Mouse (Mus musculus): ENCODE results near the gene Gm42421.

The Gm42421 gene

DNA sequence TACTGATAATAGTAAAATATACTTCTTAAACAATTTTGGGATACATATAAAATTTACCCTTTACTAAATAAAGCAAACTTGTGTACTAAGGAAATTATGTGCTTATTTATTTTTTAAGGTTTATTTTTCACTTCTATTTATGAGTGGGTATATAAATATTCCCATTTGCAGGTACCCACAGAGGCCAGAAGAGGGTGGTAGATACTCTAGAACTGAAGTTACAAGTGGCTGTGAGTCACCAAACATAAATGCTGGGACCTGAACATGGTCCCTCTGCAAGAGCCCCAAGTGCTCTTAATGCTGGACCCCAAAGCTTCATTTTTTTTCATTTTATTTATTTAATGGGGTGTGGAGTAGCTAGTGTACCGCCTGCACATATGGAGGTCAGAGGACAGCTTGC lies 5.9 kb downstream of the Gm42421 start:
- in situ Hi-C loops (cut with MboI; ENCODE audit: low sequenced_read_pairs): no loop called here

DNA sequence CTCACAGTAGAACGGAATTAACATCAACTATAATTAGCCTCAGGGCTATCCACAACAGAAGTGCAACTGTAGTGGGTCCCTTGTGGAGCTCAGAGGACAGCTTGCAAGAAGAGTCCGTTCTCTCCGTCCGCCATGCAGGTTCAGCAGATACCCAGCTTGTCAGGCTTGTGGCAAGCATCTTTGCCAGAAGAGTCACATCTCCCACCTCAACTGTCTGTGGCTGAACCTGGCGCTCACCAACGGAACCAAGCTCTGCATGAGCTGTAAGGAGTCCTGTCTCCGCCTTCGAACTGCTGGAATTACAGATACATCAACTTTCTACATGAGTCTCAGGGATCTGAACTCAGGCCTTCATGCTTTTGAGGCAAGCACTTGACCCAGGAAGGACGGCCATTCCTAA lies 8.2 kb downstream of the Gm42421 start:
- in situ Hi-C loops (cut with MboI; ENCODE audit: low sequenced_read_pairs): no loop called here

DNA sequence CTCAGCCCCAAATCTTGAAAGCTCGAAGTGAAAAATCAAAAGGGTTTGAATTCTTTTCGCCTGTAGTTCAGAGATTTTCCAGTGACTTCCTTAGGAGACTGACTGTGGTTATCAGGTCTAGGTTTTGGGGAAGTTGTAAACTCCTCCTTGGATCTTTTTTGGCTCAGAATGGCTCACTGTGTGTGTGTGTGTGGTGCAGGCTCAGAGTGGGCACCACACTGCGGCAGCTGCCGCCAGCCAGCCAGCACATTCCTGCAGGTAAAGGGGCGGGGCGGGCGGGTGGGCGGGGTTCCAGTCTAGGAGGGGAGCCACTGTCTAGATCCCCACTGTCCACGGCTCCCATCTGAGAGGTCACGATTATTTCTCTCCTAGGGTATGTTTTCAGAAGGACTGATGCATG lies 13.6 kb downstream of the Gm42421 start:
- in situ Hi-C loops (cut with MboI; ENCODE audit: low sequenced_read_pairs): no loop called here

DNA sequence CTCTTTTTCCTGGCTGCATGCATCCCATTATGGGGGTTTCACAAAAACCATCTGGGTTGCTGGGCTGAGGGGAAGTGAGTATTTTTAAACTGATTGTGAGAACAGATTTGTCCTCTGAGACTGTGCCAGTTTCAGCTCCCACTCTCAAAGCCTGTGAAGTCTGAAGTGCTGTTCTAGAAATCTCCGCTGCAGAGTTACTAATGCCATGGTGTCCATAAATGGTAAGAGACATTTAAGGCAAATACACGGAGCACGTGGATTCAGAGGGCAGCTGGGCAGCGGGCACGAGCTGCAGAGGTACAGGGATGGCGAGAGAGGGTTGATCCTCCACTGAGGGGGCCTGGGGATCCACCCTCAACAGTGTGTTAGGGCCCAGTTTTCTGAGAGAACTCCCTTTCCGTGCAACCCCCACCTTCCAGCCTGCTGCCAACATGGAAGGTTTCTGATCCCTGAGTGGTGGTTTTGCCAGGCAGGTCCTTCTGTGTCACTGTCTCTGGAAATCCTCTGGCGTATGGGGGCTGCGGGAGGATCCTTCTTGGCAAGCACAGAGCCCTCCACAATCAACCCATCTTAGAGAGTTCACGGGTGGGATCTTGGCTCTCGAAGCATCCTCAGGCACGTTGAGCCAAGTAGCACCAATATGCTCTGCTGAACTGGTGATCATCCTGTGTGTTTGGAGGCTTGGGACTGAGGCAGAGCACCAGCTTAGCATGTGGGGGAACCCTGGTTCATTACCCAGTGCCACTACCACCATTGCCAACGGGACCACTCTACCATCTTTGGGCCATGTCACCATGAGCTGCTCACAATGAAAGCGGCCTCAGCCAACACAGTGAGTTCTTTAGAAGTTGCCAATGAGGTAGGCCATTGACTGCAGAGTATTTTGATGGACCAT lies 15.5 kb downstream of the Gm42421 start:
- in situ Hi-C loops (cut with MboI; ENCODE audit: low sequenced_read_pairs): no loop called here

DNA sequence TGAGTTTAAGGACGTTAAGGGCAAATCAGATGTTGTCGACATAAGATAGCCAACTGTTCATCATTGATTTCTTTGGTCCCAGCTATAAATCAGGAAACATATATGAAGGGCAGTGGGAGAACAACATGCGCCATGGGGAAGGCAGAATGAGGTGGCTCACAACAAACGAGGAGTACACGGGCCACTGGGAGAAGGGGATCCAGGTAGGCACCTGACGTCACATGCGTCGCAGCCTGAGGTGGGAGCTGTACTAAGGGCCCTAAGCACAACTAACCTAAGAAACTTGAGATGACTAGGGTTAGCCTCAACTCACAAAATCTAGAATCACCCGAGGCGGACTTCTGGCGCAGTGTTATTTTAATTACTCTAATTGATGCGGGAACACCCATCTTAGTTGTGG lies 20.4 kb downstream of the Gm42421 start:
- in situ Hi-C loops (cut with MboI; ENCODE audit: low sequenced_read_pairs): no loop called here

- in situ Hi-C loops (cut with MboI; ENCODE audit: low sequenced_read_pairs): no loop called here
Observed at GRCm38 (mm10) chr5:143950016-143950415, 22.0 kb downstream of the Gm42421 start.

- in situ Hi-C loops (cut with MboI; ENCODE audit: low sequenced_read_pairs): no loop called here
Observed at GRCm38 (mm10) chr5:143957101-143957500, 29.1 kb downstream of the Gm42421 start.

DNA sequence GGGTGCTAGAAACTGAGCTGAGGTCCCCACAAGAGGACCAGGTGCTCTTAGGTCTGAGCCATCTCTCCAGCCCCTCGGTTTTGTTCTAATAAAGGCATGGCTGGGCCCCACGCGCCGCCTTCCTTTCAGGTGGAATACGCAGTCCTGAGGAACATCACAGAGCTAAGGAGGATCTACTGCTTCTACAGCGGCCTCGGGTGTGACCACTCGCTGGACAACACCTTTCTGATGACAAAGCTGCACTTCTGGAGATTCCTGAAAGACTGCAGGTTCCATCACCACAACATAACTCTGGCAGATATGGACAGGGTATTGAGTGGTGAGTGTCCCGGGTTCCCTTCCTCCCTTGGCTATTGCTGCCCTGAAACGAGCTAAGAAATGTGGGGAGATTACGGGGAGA lies 31.6 kb downstream of the Gm42421 start:
- in situ Hi-C loops (cut with MboI; ENCODE audit: low sequenced_read_pairs): no loop called here

DNA sequence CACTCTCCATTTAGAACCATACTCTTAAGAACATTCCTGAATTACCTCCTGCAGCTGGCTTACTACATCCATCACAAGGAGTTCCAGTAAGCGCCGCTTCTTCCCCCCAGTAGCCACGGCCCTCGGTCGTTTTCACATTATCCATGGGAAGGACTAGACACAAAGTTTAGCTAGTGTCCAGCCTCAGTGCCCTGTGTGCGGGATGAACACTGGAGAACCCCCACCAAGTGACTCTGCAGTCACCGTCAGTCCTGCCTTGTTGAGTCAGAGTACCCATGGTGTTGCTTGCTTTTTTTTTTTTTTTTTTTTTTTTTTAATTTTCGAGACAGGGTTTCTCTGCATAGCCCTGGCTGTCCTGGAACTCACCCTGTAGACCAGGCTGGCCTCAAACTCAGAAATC lies 33.2 kb downstream of the Gm42421 start:
- in situ Hi-C loops (cut with MboI; ENCODE audit: low sequenced_read_pairs): no loop called here

DNA sequence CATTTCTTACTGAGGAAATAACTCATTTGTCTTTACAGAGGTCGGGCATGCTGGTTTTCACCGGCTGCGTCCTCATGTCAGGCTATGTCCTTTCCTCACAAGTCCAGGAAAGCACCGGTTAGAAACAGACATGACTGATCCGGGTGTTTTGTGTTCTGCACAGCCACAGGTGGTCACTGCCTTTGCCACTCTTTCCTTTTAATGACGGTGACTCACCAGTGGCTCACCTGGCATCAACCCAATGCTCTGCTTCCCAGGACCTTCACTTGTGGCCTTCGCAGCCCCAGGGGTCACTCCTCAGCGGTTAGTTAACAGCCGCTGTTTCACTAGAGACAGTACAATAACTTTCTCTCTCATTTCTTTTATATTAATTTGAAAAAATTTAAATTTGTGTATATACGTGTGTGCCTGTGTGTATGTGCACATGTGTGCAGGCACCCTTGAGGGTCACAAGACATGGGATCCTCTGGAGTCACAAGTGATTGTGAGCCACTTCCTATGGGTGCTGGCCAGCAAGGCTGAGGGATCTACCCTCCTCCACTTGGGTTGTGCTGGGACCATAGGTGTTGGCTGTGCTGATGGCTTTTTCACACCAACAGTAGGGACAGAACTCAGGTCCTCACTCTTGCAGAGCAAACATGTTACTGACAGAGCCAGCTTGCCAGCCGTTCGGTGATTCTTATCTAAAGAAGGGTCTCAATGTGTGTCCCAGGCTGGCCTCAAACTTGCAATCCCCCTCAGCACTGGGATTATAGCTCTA lies 37.8 kb downstream of the Gm42421 start:
- in situ Hi-C loops (cut with MboI; ENCODE audit: low sequenced_read_pairs): no loop called here

- in situ Hi-C loops (cut with MboI; ENCODE audit: low sequenced_read_pairs): no loop called here
Observed at GRCm38 (mm10) chr5:143966671-143967070, 38.7 kb downstream of the Gm42421 start.

GRCm38 (mm10) chr5:143972628-143973027 lies 44.7 kb downstream of the Gm42421 start:
- in situ Hi-C loops (cut with MboI; ENCODE audit: low sequenced_read_pairs): no loop called here

DNA sequence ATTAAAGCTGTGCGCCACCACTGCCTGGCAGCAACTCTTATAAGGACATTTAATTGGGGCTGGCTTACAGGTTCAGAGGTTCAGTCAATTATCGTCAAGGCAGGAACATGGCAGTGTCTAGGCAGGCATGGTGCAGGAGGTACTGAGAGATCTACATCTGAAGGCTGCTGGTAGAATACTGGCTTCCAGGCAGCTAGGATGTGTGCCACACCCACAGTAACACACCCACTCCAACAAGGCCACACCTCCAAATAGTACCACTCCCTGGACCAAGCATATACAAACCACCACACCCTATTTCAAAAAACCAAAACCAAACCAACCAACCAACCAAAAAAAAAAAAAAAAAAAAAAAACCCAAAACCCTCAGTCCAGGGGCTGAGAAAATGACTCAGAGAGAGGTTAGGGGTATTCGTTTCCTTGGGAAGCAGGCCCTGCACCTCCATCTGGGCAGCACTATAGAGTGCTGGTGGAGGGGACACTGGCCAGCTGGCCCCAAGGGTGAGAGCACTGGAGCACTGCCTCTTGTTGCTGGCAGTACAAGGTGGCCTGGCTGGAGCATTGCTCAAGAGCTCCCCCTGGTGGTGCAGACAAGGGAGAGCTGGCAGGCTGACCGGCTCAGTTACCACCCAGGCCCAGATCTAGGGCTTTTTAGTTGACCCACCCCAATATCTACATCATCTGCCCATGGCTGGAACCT lies 47.1 kb downstream of the Gm42421 start:
- in situ Hi-C loops (cut with MboI; ENCODE audit: low sequenced_read_pairs): no loop called here

DNA sequence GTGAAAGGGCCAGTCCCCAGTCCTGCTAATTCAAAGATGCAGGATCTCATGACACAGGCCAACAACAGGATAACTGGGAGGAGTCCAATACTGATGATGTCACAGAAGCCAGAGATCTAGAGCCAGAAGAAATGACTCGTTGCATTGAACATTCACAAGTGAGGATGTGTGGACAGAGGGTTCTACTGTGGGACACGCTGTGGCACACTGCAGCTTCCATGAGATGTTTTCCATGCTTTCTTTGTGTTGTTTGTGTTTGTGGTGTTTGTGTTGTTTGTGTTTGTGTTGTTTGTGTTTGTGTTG lies 47.6 kb downstream of the Gm42421 start:
- in situ Hi-C loops (cut with MboI; ENCODE audit: low sequenced_read_pairs): no loop called here

GRCm38 (mm10) chr5:143976232-143976631 lies 48.3 kb downstream of the Gm42421 start:
- in situ Hi-C loops (cut with MboI; ENCODE audit: low sequenced_read_pairs): no loop called here

DNA sequence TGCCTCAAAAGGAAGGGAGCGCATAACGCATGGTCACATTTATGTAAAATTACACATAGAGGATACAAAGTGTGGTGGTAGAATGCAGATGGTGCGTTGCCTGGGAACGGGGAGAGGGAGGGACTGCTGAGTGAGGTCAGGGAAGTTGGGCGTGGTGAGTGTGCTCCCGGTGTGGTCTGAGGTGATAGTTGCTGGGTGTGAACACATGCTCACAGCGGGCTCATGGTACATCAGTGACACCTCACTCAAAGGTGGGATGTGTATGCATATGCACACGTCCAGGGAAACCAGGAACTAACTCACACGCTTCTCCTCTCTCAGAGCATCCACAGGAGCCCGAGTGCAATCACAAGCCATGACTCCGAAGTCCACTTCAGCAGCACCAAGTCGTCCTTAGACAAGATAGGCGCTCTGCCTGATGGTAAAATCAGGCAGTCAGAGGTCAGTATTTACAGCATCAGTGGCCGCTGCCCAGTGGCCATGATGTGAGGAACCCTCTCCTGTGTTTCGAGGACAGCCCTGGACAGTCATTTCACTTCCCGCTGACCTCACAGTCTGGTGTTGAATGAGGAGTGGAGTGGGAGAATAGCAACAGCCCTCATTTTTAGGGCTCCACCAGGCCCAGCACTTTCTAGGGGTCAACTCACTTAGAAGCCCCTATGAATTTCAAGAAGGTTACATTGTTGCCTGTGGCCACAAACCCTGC lies 48.9 kb downstream of the Gm42421 start:
- in situ Hi-C loops (cut with MboI; ENCODE audit: low sequenced_read_pairs): no loop called here

DNA sequence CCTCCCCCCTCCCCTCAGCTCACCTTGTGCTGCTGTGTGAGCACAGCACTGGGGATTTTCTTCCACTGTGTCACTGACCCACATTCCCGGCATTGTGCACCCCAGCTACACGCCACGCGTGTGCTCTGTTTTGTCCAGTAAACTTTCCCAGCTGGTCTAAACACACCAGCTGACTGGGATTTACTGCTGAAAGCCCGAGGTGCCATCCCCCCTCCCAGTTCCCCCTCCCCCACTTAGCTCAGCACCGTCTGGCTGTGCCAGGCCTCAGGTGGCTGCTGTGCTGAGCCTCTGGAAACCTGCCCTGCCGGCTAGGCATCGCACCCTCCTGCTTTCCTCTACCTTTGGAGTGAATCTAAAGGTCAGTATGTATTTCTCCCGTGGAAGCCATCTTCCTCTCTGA lies 52.9 kb downstream of the Gm42421 start:
- in situ Hi-C loops (cut with MboI; ENCODE audit: low sequenced_read_pairs): no loop called here

DNA sequence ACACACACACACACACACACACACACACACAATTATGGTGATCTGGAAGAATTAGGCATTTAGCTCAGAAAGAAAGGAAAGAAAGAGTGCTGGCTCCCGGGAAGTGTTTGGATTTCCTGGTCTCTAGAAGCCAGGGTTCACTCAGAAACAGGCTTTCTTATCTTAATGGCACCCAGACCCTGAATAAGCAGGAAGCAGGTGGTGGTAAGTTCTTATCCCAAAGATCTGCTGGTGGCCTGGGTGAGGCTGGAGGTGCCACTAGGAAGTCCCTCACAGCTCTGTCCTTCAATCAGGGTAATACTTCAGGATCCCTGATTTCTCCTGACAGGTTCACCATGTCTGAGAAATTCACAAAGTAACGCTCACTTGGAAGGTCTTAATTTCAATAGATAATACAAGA lies 54.4 kb downstream of the Gm42421 start:
- in situ Hi-C loops (cut with MboI; ENCODE audit: low sequenced_read_pairs): no loop called here

GRCm38 (mm10) chr5:143985381-143985780 lies 57.4 kb downstream of the Gm42421 start:
- in situ Hi-C loops (cut with MboI; ENCODE audit: low sequenced_read_pairs): no loop called here
